Mouse (Mus musculus) large intestine, adult 2 months (tissue): ENCODE results near the gene Gfod1. TPM values are rescaled to one million over a fixed set of nuclear protein-coding genes. Genes with fewer than 3 reads are reported as not detected.

Experiments
- DNase-seq: peaks from one replicate; pipeline ENCODE4 v3.0.0-alpha.2; 2012; ENCODE audit warnings: low read depth, low spot score
- whole genome bisulfite sequencing: fragments of 180-500 bp; shearing (Covaris S2); methylation state at CpG from one replicate; pipeline ENCODE4 v1.1.7; 2018; 5-methylcytosine and 5-hydroxymethylcytosine counted together
- polyA plus RNA-seq: library from polyadenylated mRNA; depleted of rRNA; stranded (reverse); fragments of >200 nt; gene quantifications from 2 replicates; pipeline ENCODE4 v1.2.3, GENCODE M21; 2012; rRNA removed

Gene Gfod1
- polyA plus RNA-seq, 1 experiment = 1.2 TPM

DNA sequence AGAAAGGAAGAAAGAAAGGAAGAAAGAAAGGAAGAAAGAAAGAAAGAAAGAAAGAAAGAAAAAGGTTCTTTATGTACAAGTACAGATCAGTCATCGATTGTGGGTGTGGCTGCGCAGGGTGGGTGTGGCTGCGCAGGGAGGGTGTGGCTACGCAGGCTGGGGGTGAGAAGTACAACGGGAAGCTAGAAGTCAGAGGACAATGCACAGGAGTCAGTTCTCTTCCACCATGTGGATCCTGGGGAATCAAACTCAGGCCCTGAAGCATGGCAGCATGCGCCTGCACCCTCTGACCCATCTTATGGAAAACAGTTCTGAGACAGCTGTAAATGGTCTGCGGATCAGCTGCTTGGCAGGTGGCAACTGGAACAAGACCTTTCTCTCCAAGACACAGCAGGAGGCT lies 122.9 kb downstream of the Gfod1 start:
- WGBS = 52% methylated on average over 7 of the region's 7 CpGs
- no peak for DNase-seq

DNA sequence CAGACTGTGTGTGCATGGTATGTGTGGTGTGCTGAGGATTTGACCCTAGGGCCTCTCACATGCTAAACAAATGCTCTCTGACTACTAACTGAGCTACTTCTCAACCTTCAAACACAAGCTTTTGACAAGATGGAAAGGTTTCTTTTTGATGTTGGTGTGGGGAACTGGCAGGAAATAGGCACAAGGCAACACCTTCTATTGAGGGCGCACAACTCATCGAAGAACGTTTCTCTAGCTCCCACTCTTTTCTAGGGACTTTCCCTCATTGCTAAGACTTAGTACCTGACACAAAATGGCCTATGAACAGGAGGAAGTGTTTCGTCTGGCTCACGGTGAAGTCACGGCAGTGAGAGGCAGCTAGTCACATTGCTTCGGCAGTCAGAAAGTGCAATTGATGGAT lies 126.7 kb downstream of the Gfod1 start:
- DNase-seq = no peak
- WGBS = 80% methylated on average over 7 of the region's 7 CpGs

DNA sequence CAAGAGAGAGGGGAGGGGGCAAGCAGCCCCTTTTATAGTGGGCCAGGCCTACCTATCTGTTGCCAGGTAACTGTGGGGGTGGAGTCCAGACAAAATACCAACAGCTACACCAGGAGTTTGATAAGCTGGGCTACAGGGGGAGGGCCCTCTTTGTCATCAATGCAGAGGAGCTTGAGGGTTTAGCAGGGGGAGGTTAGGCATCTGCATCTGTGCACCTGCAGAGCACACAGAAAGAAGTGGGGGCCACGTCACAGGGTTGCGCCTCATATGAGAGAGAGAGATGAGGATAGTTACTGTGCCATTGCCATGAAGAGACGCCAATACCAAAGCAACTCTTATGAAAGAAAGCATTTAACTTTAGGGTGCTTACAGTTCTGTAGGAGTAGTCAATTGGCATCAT lies 127.3 kb downstream of the Gfod1 start:
- WGBS = 93% methylated on average over 3 of the region's 3 CpGs

GRCm38 (mm10) chr13:43173262-43173661 lies 130.7 kb downstream of the Gfod1 start:
- DNase-seq = no peak
- 15% methylated on average over 9 of the region's 9 CpGs for WGBS

More for the DNA sequence above, 127.3 kb downstream of the Gfod1 start:
- no peak for DNase-seq

- no peak for DNase-seq
- 43% methylated on average over 14 of the region's 14 CpGs for WGBS
Observed at GRCm38 (mm10) chr13:43172036-43172713, 131.8 kb downstream of the Gfod1 start.

- WGBS = under 1% methylated on average over 48 of the region's 48 CpGs
- DNase-seq = peak; percentile 91
Observed at GRCm38 (mm10) chr13:43171020-43171710, 132.8 kb downstream of the Gfod1 start, which contains the start of gene Tbc1d7. Gene Tbc1d7, minus strand, starts transcription at chr13:43171501.

GRCm38 (mm10) chr13:43167721-43168120 lies 136.3 kb downstream of the Gfod1 start:
- DNase-seq = no peak
- 83% methylated on average over 9 of the region's 9 CpGs for WGBS

DNA sequence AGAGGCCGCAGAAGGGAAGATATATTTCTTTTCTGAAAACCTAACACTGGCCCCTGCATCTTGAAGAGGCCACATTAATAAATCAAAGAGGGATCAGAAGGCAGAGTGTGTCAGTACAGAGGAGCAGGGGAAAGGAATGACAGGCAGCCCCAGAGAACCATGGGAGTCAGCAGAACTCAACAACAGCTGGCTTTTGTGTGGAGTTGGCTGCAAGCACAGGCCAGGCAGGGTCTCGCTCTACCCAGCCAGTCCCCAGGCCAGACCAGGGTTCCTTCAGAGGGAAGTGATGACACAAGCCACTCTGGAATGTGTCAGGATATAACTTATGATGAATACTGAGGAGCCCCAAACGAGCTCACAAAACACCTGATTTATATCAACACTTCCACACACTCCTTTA lies 144.5 kb downstream of the Gfod1 start:
- 65% methylated on average over 3 of the region's 3 CpGs for WGBS
- no peak for DNase-seq

GRCm38 (mm10) chr13:43158281-43158680 lies 145.7 kb downstream of the Gfod1 start:
- DNase-seq = no peak
- 52% methylated on average over 5 of the region's 5 CpGs for WGBS

GRCm38 (mm10) chr13:43157370-43157769 lies 146.6 kb downstream of the Gfod1 start:
- WGBS = 83% methylated on average over 5 of the region's 5 CpGs
- no peak for DNase-seq

- no peak for DNase-seq
- WGBS = 79% methylated on average over 14 of the region's 14 CpGs
Observed at GRCm38 (mm10) chr13:43152005-43152520, 151.9 kb downstream of the Gfod1 start.

DNA sequence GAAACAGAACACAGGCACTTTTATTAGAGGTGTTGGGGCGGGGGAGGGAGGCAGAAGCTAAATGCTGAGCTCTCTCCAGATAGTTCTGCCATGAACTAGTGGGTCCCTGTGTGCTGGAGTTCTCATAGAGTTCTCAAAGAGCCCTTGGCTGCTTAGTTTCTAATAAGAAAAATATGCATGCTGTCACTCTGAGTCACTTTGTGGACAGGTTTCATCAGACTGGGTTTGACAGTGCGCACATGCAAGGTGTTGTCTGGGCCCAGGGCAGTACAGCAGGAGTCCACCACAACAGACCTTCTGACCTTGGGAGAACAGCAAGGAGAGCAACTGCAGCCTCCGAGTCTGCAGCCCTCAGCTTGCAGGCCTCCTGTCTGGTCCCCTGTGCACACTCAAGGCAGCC lies 154.3 kb downstream of the Gfod1 start:
- WGBS = 92% methylated on average over 3 of the region's 3 CpGs
- DNase-seq = no peak

DNA sequence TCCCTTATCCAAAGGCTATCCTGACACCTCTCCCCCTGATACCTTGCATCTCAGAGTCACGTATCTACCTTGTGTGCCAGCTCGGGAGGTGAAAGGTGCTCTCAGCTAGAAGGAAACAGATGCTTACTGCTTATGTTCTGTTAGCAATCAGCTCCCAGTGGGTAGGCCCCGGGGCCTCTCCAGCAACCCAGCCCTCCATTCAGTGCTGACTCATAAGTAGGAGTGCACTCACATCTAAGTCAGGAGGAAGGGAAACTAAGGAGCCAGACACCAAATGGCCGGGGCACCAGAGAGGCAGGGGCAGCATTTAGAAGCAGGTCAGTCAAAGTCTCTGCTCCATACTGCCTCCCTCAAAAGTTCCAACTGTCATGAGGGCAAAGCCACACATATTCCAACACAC lies 155.3 kb downstream of the Gfod1 start:
- DNase-seq = no peak
- 58% methylated on average over 4 of the region's 4 CpGs for WGBS

DNA sequence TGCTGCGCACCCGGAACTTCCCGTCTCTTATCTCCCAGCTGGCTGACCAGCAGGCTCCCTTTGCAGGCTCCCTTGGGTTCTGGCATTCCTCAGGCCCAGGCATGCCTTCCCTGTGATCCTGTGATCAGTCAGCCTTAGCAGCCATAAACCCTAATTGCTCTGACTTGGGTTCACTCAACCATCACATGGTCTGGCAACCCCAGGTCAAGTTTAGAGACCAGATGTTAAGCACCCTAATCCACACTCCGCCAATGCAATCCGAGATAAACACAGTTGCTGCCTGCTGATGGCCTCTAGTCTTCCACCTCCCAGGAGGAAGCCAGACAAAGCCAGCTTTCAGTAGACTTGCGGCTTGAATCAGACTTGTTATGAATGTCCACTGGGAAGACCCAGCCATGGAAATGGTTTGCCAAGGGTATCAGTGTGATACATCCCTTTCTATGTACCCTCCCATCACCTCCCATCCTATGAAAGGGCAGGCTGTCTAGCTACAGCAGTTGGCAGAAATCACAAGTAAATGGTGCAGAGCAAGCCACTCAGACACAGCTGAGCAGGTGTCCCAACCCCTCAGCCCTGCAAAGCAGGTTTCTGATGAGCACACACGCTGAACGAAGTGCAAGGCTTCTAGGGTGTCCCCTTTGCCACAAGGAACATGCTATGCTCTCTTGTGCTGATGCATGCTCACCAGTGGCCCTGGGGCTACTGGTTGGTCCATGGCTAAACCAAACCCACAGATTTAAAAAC lies 157.3 kb downstream of the Gfod1 start:
- no peak for DNase-seq
- 63% methylated on average over 8 of the region's 8 CpGs for WGBS

Other genes starting within 250 kb of the Gfod1 start
- 6.5 and 7.9 TPM in 2 replicates for gene Tbc1d7, start 132.7 kb downstream of the Gfod1 start, polyA plus RNA-seq
- 4.0 and 6.0 TPM in 2 replicates for gene Sirt5, start 61.3 kb upstream of the Gfod1 start, polyA plus RNA-seq
- gene Nol7, start 94.2 kb upstream of the Gfod1 start, polyA plus RNA-seq = 27.7 and 40.1 TPM in 2 replicates
- 11.9 TPM in 2 replicates for gene Ranbp9, start 177.1 kb upstream of the Gfod1 start, polyA plus RNA-seq